Mouse (Mus musculus): Measurements from ENCODE around the gene Fkbp5. TPM values are rescaled to one million over a fixed set of nuclear protein-coding genes. Genes with fewer than 3 reads are reported as not detected.

The Fkbp5 gene
- polyA plus RNA-seq, 1 experiment from 2014 or later = 26.6 TPM

GRCm38 (mm10) chr17:28467749-28468148 is 49.6 kb downstream of the Fkbp5 start:
- WGBS = 68% methylated on average over 11 of the region's 11 CpGs
- Histone ChIP-seq H3K27ac (replicated peaks) (no peak overlapping the region), H3K4me3 (no peak overlapping the region), H3K9me3 (no peaks in the 10 kb centered on the region), H3K36me3 (no peaks in the 10 kb centered on the region), H3K27me3 (no peaks in the 10 kb centered on the region), H3K9ac (no peak overlapping the region), H3K4me1 (replicated peaks) (peaks cover 15% of the 10 kb centered on the region; the same call in 1 of the 2 replicates), H3K4me2 (no peak overlapping the region)
- no peak for ATAC-seq (ENCODE audit: low read depth)

GRCm38 (mm10) chr17:28465968-28466367 is 51.4 kb downstream of the Fkbp5 start:
- H3K4me2 ChIP-seq = no peak overlapping the region
- H3K27ac ChIP-seq (replicated peaks) = no peak overlapping the region
- 82% methylated on average over 4 of the region's 4 CpGs for WGBS
- no peak overlapping the region for H3K4me3 ChIP-seq
- H3K27me3 ChIP-seq = no peaks in the 10 kb centered on the region
- peaks cover 9% of the 10 kb centered on the region; the same call in 1 of the 2 replicates for H3K4me1 ChIP-seq (replicated peaks)
- ATAC-seq (ENCODE audit: low read depth) = no peak
- H3K36me3 ChIP-seq = no peaks in the 10 kb centered on the region
- no peak overlapping the region for H3K9ac ChIP-seq
- H3K9me3 ChIP-seq = no peaks in the 10 kb centered on the region

DNA sequence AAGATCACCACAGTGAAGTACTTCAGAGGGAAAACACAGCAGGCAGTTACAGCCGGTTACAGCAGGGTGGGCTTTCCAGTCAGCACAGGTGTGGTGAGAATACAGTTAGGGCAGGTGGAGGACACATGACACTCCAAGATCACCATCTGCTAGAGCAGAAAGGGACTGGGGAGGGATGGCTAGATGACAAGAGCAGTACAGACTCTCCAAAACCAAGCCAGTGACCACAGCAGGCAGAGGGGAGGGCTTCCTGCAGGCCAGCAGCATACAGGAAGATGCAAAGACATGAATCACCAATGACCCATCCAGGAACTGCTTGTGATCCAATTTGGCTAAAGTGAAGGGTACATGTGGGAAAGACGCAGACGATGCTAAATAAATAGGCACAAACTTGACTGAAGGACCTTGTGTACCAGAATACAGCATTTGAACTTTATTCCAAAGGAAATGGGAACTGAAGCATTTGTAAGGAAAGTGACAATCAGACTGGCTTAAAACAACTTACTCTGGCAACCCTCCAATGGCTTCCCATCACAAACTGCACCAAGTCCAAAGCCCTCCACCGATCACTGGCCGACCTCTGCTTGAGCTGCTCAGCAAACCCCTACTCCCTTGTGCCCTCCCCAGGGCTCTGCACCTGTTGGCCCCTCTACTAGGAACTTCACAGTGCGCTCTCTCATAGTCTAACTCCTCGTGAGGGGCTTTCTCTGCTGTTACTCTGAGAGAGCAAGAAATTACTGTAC is 53.5 kb downstream of the Fkbp5 start:
- Histone ChIP-seq H3K9ac (no peak overlapping the region), H3K4me3 (no peak overlapping the region), H3K27me3 (no peaks in the 10 kb centered on the region), H3K9me3 (no peaks in the 10 kb centered on the region), H3K27ac (replicated peaks) (no peak overlapping the region), H3K4me1 (replicated peaks) (peaks cover 3% of the 10 kb centered on the region; the same call in 1 of the 2 replicates), H3K36me3 (no peaks in the 10 kb centered on the region), H3K4me2 (no peak overlapping the region)
- WGBS = 83% methylated on average over 7 of the region's 7 CpGs
- no peak for ATAC-seq (ENCODE audit: low read depth)

DNA sequence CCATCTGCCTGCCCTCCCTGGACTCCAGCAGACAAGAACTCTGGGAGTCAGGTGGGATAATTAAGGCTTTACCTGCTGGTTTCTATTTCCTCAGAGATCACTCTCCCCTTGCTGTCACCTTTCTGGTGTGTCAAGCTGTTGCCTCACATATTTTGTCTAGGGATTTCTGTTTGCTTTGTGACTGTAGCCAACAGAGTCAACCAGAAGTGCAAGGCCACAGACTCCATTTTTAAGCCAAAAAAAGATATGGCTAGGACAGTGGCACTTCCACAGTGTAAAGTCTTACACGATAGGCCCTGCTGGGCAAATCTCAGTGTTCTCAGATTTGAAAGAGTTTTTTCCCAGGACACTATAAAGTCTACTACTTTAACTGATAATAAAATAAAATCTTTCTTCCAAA is 56.9 kb downstream of the Fkbp5 start:
- WGBS = 95% methylated on average over 1 of the region's 1 CpGs
- Histone ChIP-seq H3K27me3 (no peaks in the 10 kb centered on the region), H3K27ac (replicated peaks) (no peak overlapping the region), H3K4me2 (no peak overlapping the region), H3K36me3 (no peaks in the 10 kb centered on the region), H3K9ac (no peak overlapping the region), H3K9me3 (no peaks in the 10 kb centered on the region), H3K4me3 (no peak overlapping the region), H3K4me1 (replicated peaks) (no peaks in the 10 kb centered on the region)
- ATAC-seq (ENCODE audit: low read depth) = no peak

GRCm38 (mm10) chr17:28455098-28455497 is 62.2 kb downstream of the Fkbp5 start:
- Histone ChIP-seq H3K9me3 (no peaks in the 10 kb centered on the region), H3K4me3 (no peak overlapping the region), H3K36me3 (no peaks in the 10 kb centered on the region), H3K9ac (no peak overlapping the region), H3K4me1 (replicated peaks) (peaks cover 6% of the 10 kb centered on the region), H3K4me2 (no peak overlapping the region), H3K27ac (replicated peaks) (no peak overlapping the region), H3K27me3 (no peaks in the 10 kb centered on the region)
- WGBS = 69% methylated on average over 4 of the region's 4 CpGs
- no peak for ATAC-seq (ENCODE audit: low read depth)

GRCm38 (mm10) chr17:28452889-28453288 is 64.4 kb downstream of the Fkbp5 start:
- no peak for ATAC-seq (ENCODE audit: low read depth)
- Histone ChIP-seq H3K36me3 (no peaks in the 10 kb centered on the region), H3K4me2 (no peak overlapping the region), H3K9me3 (no peaks in the 10 kb centered on the region), H3K27me3 (no peaks in the 10 kb centered on the region), H3K27ac (replicated peaks) (no peak overlapping the region), H3K4me3 (no peak overlapping the region), H3K9ac (peak overlapping the region; percentile 17; the same call in 1 of the 2 replicates), H3K4me1 (replicated peaks) (peaks cover 6% of the 10 kb centered on the region)
- WGBS = 69% methylated on average over 6 of the region's 6 CpGs

DNA sequence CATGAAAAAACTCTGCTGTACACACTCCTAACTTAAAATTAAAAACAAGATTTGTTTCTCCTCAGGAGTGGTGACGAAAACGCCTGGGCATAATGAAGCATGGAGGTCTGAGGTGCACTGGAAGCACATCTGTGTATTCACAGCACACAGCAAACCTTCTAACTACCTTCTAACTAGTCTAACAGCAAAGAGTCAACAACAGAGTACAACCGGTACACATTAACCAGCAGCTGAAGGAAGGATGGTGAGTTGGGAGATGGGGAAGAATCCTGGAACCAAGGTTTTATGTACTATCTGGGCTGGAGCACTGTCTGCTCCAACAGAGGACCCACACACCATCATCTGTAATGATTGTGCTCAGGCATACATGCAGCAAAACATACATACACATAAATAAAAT is 65.4 kb downstream of the Fkbp5 start:
- Histone ChIP-seq H3K9me3 (no peaks in the 10 kb centered on the region), H3K36me3 (no peaks in the 10 kb centered on the region), H3K4me3 (no peak overlapping the region), H3K9ac (no peak overlapping the region), H3K27me3 (no peaks in the 10 kb centered on the region), H3K4me2 (no peak overlapping the region), H3K4me1 (replicated peaks) (peaks cover 6% of the 10 kb centered on the region), H3K27ac (replicated peaks) (no peak overlapping the region)
- 93% methylated on average over 3 of the region's 3 CpGs for WGBS
- ATAC-seq (ENCODE audit: low read depth) = no peak

GRCm38 (mm10) chr17:28451487-28451886 is 65.8 kb downstream of the Fkbp5 start:
- no peak overlapping the region for H3K9ac ChIP-seq
- no peak overlapping the region for H3K4me3 ChIP-seq
- H3K4me1 ChIP-seq (replicated peaks) = peaks cover 6% of the 10 kb centered on the region
- H3K36me3 ChIP-seq = no peaks in the 10 kb centered on the region
- H3K4me2 ChIP-seq = no peak overlapping the region
- no peak overlapping the region for H3K27ac ChIP-seq (replicated peaks)
- H3K27me3 ChIP-seq = no peaks in the 10 kb centered on the region
- H3K9me3 ChIP-seq = no peaks in the 10 kb centered on the region
- ATAC-seq (ENCODE audit: low read depth) = no peak
- 92% methylated on average over 5 of the region's 5 CpGs for WGBS

GRCm38 (mm10) chr17:28448225-28448624 is 69.1 kb downstream of the Fkbp5 start:
- no peak for ATAC-seq (ENCODE audit: low read depth)
- no peak overlapping the region for H3K9ac ChIP-seq
- H3K27ac ChIP-seq (replicated peaks) = no peak overlapping the region
- H3K9me3 ChIP-seq = no peaks in the 10 kb centered on the region
- WGBS = 84% methylated on average over 6 of the region's 6 CpGs
- peaks cover 5% of the 10 kb centered on the region for H3K4me1 ChIP-seq (replicated peaks)
- no peak overlapping the region for H3K4me3 ChIP-seq
- H3K36me3 ChIP-seq = no peaks in the 10 kb centered on the region
- no peaks in the 10 kb centered on the region for H3K27me3 ChIP-seq
- H3K4me2 ChIP-seq = no peak overlapping the region

DNA sequence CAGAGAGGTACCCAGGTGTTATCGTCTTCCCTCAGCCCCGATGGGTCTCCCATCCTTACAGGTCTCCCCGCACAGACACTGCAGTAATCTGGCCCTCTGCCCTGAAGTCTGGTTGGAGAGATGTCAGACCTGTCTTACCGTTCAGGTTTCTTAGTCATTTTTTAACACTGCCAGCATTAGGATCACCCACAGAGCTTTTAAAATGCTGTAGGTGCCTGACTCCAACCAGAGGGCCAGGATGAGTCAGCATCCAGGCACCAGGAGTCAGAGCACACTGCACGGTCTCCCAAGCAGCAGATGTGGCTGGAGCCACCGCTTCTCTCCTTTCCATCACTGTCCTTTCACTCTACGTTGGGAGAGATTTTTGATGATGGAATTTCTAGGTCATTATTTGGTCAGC is 69.5 kb downstream of the Fkbp5 start:
- H3K4me3 ChIP-seq = no peak overlapping the region
- H3K4me1 ChIP-seq (replicated peaks) = peaks cover under 1% of the 10 kb centered on the region
- no peak for ATAC-seq (ENCODE audit: low read depth)
- no peaks in the 10 kb centered on the region for H3K36me3 ChIP-seq
- H3K4me2 ChIP-seq = no peak overlapping the region
- 86% methylated on average over 7 of the region's 7 CpGs for WGBS
- no peaks in the 10 kb centered on the region for H3K9me3 ChIP-seq
- no peak overlapping the region for H3K9ac ChIP-seq
- no peak overlapping the region for H3K27ac ChIP-seq (replicated peaks)
- no peaks in the 10 kb centered on the region for H3K27me3 ChIP-seq

DNA sequence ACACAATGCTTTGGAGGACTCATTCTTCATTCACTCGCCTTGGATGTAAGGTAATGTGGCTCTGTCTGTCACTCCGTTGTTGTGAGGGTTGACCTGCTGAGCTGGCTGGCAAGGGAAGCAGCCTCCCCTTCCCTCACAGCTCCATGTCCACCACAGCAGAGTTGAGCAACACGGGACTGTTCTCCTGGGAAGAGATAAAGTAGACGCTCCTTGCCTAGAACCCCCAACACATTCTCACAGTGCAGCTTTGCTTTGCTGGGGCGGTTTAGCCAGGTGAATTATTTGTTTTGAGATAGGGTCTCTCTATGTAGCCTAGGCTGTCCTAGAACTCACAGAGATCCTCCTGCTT is 70.5 kb downstream of the Fkbp5 start:
- no peak overlapping the region for H3K4me3 ChIP-seq
- H3K36me3 ChIP-seq = no peaks in the 10 kb centered on the region
- no peak overlapping the region for H3K27ac ChIP-seq (replicated peaks)
- H3K9ac ChIP-seq = no peak overlapping the region
- H3K9me3 ChIP-seq = no peaks in the 10 kb centered on the region
- no peak overlapping the region for H3K4me2 ChIP-seq
- no peaks in the 10 kb centered on the region for H3K4me1 ChIP-seq (replicated peaks)
- H3K27me3 ChIP-seq = no peaks in the 10 kb centered on the region
- WGBS = 81% methylated on average over 5 of the region's 5 CpGs
- ATAC-seq (ENCODE audit: low read depth) = no peak

DNA sequence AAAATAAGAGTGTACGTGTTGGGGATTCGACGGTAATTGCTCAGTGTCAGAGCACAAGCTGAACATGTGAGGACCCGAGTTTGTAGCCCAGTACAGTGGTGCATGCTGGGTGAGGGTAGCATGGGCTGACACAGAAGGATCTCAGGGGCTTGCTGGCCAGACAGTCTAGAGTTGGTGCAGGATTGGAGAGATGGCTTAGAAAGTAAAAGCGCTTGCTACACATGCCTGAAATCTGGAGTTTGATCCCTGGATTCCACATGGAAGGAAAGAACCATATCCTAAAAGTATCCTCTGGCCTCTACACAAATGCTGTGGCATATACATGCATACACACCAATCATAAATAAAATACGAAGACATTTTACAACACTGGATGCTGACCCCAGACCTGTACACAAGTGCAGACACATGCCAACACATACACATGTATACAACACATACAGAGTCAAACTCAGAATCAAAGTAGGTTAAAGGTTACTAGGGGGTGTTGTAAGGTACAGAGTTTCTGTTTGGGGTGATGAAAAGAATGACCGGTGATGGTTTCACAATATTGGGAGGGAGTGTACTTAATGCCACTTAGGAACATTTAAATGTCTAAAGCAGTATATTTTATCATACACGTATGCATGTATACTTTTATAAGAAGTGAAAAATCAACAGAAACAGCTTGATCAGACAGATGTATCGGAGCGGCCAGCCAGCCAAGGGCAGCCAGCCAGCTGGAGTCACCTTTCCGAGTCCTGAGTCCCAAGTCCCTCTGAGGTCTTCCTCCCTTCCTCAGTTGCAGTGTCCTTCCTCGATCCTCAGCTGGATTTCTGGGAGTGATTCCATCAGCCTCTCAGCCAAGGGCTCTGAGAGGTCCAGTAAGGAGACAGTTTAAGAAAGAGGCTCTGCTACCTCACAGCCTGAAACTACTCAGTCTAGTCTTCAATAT is 71.2 kb downstream of the Fkbp5 start:
- H3K27me3 ChIP-seq = no peaks in the 10 kb centered on the region
- WGBS = 93% methylated on average over 12 of the region's 12 CpGs
- ATAC-seq (ENCODE audit: low read depth) = no peak

More for the DNA sequence above, 71.2 kb downstream of the Fkbp5 start:
- Histone ChIP-seq H3K9ac (no peak overlapping the region), H3K4me3 (no peak overlapping the region), H3K4me1 (replicated peaks) (0 out of 2 replicates have a peak, but pooled peaks cover 3% of the 10 kb centered on the region), H3K9me3 (no peaks in the 10 kb centered on the region), H3K36me3 (no peaks in the 10 kb centered on the region), H3K4me2 (no peak overlapping the region), H3K27ac (replicated peaks) (no peak overlapping the region)
